Mouse (Mus musculus) hematopoietic stem cell, adult 5-6 weeks (primary cell): ENCODE measurements around the gene P3h4. TPM values are rescaled to one million over a fixed set of nuclear protein-coding genes. Genes with fewer than 3 reads are reported as not detected.

ENCODE experiments used
- ATAC-seq, 2 experiments: fragments of 125-278 bp in 1 of 2; replicated peaks in 1 of 2; 2 replicates each; pipeline ENCODE4 v1.8.0; 2016 to 2017; ENCODE audit warnings: inconsistent platforms in 2 of 2, mild to moderate bottlenecking in 2 of 2, moderate number of reproducible peaks in 2 of 2, low read depth in 1 of 2, moderate TSS enrichment in 1 of 2; ENCODE audit not compliant: low FRiP score in 2 of 2, poor library complexity in 2 of 2, severe bottlenecking in 2 of 2, insufficient read depth in 1 of 2, low TSS enrichment in 1 of 2
- total RNA-seq: library from RNA; stranded (forward); fragments of 172-1452, 232-1000 nt; gene quantifications from 2 replicates; pipeline ENCODE4 v1.2.3, GENCODE M21; 2017

The P3h4 gene
- total RNA-seq, 1 experiment from 2014 or later = 0.65 TPM

GRCm38 (mm10) chr11:100397600-100398389 lies 16.8 kb downstream of the P3h4 start, which contains the start of gene Jup:
Gene Jup (minus strand): TSS chr11:100397763.
- peak; percentile 93 to 95 for ATAC-seq

- ATAC-seq = no peak
These were observed 17.6 kb downstream of the P3h4 start for GRCm38 (mm10) chr11:100396886-100397599.

- no peak for ATAC-seq
These were observed 18.6 kb downstream of the P3h4 start for GRCm38 (mm10) chr11:100395861-100396631.

- ATAC-seq = no peak
These were observed 19.4 kb downstream of the P3h4 start for GRCm38 (mm10) chr11:100395200-100395599.

GRCm38 (mm10) chr11:100394353-100395074 lies 20.1 kb downstream of the P3h4 start:
- no peak for ATAC-seq

GRCm38 (mm10) chr11:100393733-100394132 lies 20.9 kb downstream of the P3h4 start:
- ATAC-seq = no peak

GRCm38 (mm10) chr11:100392958-100393357 lies 21.7 kb downstream of the P3h4 start:
- ATAC-seq = no peak

GRCm38 (mm10) chr11:100391884-100392345 lies 22.7 kb downstream of the P3h4 start:
- no peak for ATAC-seq

- ATAC-seq = no peak
These were observed 23.4 kb downstream of the P3h4 start for GRCm38 (mm10) chr11:100391081-100391883.

- no peak for ATAC-seq
These were observed 24.6 kb downstream of the P3h4 start for GRCm38 (mm10) chr11:100389931-100390445.

GRCm38 (mm10) chr11:100388588-100388987 lies 26.0 kb downstream of the P3h4 start:
- no peak for ATAC-seq

- no peak for ATAC-seq
These were observed 26.9 kb downstream of the P3h4 start for GRCm38 (mm10) chr11:100387589-100388375.

GRCm38 (mm10) chr11:100387111-100387510 lies 27.5 kb downstream of the P3h4 start:
- no peak for ATAC-seq

GRCm38 (mm10) chr11:100386586-100386985 lies 28.1 kb downstream of the P3h4 start:
- ATAC-seq = no peak

GRCm38 (mm10) chr11:100385016-100385415 lies 29.6 kb downstream of the P3h4 start:
- ATAC-seq = no peak

GRCm38 (mm10) chr11:100382682-100383081 lies 32.0 kb downstream of the P3h4 start:
- no peak for ATAC-seq
